Mouse (Mus musculus) cerebellum, adult 9-10 months (tissue): Measurements from ENCODE around the gene Dnaja2.

ENCODE experiments used
- DNase-seq: peaks from one replicate; pipeline ENCODE4 v3.0.0; 2022

Dnaja2 gene

GRCm38 (mm10) chr8:85554391-85555180 is 558 bp downstream of the Dnaja2 start:
- peak; percentile 67 for DNase-seq

- no peak for DNase-seq
Measured at GRCm38 (mm10) chr8:85551934-85552333, 3.2 kb downstream of the Dnaja2 start.

GRCm38 (mm10) chr8:85536332-85536731 is 18.8 kb downstream of the Dnaja2 start:
- no peak for DNase-seq

DNA sequence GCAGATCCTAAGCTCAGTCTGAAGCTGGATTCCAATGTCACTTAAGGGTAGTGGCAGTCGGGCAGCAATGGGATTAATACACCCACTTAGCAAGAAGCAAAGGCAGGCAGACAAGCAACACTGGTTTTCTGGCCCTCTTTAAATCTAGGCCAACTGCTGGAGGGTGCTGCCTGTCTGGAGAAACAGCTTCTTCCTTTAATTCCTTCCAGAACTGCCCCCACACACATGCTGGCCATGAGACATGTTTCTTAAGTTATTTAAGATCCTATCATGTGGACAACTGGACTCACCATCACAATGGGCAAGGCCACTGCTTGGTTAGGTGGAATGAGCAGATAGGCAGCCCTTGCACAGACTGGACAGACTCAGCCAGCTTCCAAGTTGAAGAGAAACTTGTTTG is 21.0 kb downstream of the Dnaja2 start:
- DNase-seq = no peak

GRCm38 (mm10) chr8:85533434-85533833 is 21.7 kb downstream of the Dnaja2 start:
- DNase-seq = no peak

- DNase-seq = no peak
Measured at GRCm38 (mm10) chr8:85532843-85533242, 22.3 kb downstream of the Dnaja2 start.

GRCm38 (mm10) chr8:85531471-85531870 is 23.7 kb downstream of the Dnaja2 start:
- no peak for DNase-seq

GRCm38 (mm10) chr8:85530717-85531116 is 24.4 kb downstream of the Dnaja2 start:
- no peak for DNase-seq

DNA sequence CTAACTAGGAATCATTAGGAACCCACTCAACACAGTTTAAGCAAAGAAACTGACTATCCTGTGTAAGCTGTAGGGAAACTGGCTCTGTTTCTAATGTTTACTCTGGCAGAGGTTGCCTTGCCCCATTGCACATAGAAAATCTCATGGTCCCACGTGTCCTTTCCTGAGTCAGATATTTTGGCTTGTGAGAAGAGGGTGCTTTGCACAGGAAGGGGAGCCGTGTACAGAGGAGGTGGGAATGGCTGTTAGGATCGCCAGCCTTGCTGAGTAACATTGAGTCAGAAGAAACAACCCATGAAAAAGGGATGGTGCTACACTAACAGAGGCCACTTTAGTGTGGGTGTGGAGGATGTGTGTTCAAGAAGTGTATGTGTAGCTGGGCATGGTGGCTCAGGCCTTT is 26.2 kb downstream of the Dnaja2 start:
- no peak for DNase-seq

GRCm38 (mm10) chr8:85526105-85526504 is 29.0 kb downstream of the Dnaja2 start:
- DNase-seq = peak; percentile 60

DNA sequence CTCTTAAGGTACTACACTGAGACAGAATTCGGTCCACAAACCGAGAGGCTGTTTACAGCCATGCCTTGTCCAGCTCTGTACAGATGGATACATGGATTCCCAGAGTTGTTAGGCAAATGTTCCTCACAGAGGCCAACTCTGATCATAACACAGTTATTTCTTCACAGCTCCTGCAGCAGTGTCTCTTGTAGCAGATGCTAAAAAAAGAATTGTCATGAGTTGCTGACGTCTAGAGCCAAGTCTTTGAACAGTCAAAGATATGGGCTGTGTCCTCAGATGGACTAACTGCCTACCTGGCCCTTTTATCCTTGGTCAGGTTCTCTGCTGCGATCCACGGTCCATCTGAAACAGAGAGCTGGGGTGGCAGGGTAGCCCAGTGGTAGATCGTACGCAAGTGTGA is 31.1 kb downstream of the Dnaja2 start:
- no peak for DNase-seq

DNA sequence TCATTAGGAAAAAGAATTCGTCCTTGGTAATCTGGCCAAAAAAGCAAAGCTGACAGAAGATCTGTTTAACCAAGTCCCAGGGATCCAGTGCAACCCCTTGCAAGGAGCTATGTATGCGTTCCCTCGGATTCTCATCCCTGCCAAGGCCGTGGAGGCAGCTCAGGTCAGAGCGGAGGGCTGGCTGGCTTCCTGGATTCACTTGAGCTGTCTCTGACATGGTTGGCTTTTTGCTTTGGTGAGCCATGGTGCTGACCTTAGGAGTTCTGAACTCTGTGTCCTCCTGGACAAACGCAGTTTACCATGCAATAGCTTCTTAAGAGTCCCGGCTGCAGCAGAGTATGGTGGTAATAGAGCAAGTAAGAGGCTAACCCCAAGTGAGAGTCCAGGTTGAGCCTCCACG is 33.8 kb downstream of the Dnaja2 start:
- DNase-seq = no peak

- no peak for DNase-seq
Measured at GRCm38 (mm10) chr8:85520586-85520985, 34.6 kb downstream of the Dnaja2 start.

- DNase-seq = no peak
Measured at GRCm38 (mm10) chr8:85517956-85518355, 37.2 kb downstream of the Dnaja2 start.

DNA sequence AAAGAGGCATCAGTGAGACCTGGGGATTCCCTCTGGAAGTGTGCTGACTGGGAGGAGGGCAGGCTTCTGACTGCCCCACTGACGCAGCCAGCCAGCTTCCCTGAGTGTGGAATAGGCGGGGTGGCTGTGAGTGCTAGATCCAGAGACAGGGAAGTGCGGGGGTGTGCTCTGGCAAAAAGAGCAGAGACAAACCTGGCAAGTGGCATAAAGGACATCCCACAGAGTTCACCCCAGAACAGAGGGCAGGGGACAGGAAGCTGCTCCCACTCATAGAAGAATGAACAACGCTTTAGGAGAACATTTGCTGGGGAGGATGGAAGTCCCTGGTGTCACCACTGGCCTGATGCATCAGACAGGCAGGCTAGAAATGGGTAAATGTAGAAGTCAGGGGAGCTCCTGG is 37.8 kb downstream of the Dnaja2 start:
- DNase-seq = no peak

DNA sequence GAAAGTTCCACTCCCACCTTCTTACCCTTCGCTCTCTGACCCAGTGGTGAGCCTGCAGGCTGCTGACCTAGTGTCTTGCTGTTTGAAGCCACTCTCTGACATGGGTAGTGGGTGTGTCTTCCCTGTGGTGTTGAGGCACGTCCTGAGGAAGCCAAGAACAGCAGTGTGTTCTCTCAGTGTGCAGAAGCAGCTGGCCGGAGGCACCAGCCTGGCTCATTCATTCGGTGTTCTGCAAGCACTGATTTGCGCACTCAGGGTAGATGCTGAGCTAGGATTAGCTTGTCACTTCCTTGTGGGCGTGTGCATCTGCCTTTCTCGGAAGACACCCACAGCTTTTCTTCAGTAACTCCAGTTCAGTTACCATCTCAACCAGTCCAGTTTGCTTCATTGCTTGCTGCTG is 39.8 kb downstream of the Dnaja2 start:
- no peak for DNase-seq

DNA sequence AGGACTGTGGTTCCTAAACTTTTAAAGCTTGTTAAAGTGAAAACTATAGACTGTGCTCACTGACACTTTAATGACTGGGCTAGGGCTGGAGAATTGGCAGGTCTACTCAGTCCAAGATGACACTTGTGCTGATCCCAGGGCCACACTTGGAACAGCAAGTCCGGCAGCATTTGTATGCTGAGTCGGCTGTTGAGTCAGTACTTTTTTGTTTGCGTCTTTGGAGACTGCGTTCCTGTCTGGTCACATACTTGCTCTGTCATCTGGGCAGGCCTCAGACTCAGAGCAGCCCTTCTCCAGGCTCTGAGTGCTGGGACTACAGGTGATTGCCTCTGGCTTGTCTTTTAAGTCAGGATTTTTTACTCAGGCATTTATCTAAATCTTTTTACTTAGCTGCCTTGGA is 41.9 kb downstream of the Dnaja2 start:
- DNase-seq = no peak

- DNase-seq = no peak
Measured at GRCm38 (mm10) chr8:85512234-85512633, 42.9 kb downstream of the Dnaja2 start.

DNA sequence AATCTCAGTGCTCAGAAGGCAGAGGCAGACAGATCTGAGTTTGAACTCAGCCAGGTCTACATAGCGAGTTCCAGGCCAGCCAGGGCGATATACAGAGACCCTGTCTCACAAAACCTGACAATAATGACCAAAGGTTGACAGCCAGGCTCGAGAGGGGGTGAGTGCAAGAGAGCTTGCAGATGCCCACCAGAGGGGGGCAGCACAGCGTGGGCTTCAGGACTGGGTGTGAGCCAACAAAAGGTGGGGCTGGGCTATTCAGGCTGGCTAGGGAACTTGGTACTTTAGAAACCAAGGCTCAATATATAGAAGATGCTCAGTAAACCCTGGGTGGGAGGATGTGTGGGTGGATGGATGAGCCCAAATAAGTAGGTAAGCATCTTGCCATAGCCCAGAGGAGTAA is 46.5 kb downstream of the Dnaja2 start:
- DNase-seq = no peak

- no peak for DNase-seq
Measured at GRCm38 (mm10) chr8:85506620-85507019, 48.5 kb downstream of the Dnaja2 start.

DNA sequence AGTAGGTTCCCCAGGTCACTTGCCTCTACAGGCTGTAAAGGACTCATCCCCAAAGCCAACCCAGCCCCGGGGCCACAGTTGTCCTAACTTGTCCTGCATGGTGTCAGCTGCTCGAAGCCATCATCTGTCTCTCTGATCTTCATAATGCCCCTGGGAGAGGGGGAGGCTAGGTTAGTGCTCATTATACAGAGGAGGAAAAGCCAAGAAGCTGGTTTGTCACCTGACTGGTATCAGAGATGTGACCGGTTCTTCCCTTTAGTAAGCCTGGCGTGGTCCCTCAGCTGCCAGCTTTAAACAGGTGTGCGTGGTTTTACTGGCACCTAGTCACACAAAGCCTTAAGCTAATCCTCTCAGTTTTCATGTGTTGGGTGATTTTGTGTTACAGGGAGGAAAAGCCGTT is 50.4 kb downstream of the Dnaja2 start:
- DNase-seq = no peak

GRCm38 (mm10) chr8:85503065-85503464 is 52.1 kb downstream of the Dnaja2 start:
- DNase-seq = no peak

- DNase-seq = no peak
Measured at GRCm38 (mm10) chr8:85502381-85502780, 52.8 kb downstream of the Dnaja2 start.

DNA sequence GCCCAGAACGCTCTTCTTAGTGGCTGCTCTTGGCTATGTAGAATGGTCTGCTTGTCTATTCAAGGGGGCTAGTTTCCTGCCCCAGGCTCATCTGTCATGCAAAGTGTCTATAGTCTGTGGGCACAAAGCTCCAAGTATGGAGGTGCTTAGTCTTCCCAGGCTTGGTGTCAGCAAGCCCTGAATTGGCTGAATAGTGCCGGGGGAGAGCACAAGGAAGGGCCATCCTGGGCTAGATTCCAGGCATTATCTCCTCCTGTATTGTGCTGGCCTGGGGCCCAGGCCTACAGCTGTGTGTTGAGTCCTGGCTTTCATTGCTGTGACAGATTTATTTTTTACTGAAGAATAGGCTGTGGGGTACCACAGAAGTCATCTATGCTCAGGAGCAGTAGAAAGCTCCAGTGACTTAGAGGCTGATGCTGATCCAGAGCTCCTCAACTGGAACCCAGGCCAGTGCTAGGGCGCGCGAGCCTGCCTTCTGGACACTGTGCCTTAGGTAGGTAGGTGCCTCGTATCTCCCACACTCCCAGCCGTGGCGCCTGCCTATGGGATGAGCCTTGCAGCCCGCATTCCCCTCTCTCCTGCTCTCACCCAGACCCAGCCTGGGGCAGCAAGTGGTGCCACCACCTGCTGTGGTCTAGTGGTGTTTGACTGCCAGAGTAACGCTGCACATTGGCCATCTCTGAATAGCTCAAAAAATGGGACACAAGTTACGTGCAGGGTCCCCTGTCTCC is 54.0 kb downstream of the Dnaja2 start:
- peak; percentile 74 for DNase-seq

DNA sequence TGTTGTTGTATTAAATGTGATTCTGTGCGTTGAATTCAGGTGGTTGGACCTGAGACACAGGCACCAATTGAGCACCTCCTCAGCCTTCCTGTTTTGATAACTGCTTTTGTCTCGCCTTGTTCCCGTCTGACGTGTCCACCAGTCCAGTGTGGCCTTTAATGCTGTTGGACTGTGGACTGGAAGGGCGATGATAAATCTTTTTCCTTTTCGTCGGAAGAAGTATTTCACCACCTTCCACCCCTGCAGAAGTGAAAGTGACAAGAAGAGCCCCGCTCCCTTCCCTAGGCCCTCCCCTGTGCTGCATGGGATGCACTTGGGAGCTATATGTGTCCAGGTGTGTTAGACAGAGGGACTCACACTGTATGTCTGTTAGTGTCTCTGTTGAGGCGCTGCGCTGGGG is 54.7 kb downstream of the Dnaja2 start:
- no peak for DNase-seq
